Mouse (Mus musculus) kidney, embryonic 16.5 days (tissue): ENCODE data around the gene Selenoi. TPM values are rescaled to one million over a fixed set of nuclear protein-coding genes. Genes with fewer than 3 reads are reported as not detected.
"Not testable (repeated sequence)": the region's sequence is repeated elsewhere in the genome, so short reads cannot be mapped to it uniquely, and the experiment has no call there.

Experiments used
- ATAC-seq: fragments of 200-750 bp; cut with Nextera tagmentation; 2 replicates; pipeline ENCODE4 v1.8.0; 2017; ENCODE audit warnings: moderate TSS enrichment; ENCODE audit not compliant: low FRiP score, low TSS enrichment
- H3K27ac ChIP-seq: fragments of 300-500 bp; sonication (generic); 2 replicates; pipeline ENCODE4 v1.5.1; 2014; ENCODE audit warnings: low read length
- H3K27me3 ChIP-seq: fragments of 300-500 bp; sonication (generic); 2 replicates; pipeline ENCODE4 v1.6.1; 2014; ENCODE audit warnings: low read length, control low read depth, mixed read lengths; ENCODE audit not compliant: insufficient read depth
- H3K36me3 ChIP-seq: fragments of 300-500 bp; sonication (generic); 2 replicates; pipeline ENCODE4 v1.6.1; 2014; ENCODE audit warnings: low read length, control low read depth, mixed read lengths; ENCODE audit not compliant: insufficient read depth
- H3K4me1 ChIP-seq: fragments of 300-500 bp; sonication (generic); 2 replicates; pipeline ENCODE4 v1.6.1; 2014; ENCODE audit warnings: low read length, control low read depth, mixed read lengths; ENCODE audit not compliant: insufficient read depth
- H3K4me2 ChIP-seq: fragments of 300-500 bp; sonication (generic); replicated peaks from 2 replicates; pipeline ENCODE4 v1.6.1; 2014; ENCODE audit warnings: low read depth, low read length
- H3K4me3 ChIP-seq: fragments of 300-500 bp; sonication (generic); 2 replicates; pipeline ENCODE4 v1.5.1; 2014; ENCODE audit warnings: mild to moderate bottlenecking, low read length
- H3K9ac ChIP-seq: fragments of 300-500 bp; sonication (generic); replicated peaks from 2 replicates; pipeline ENCODE4 v1.6.1; 2014; ENCODE audit warnings: low read length
- H3K9me3 ChIP-seq: fragments of 300-500 bp; sonication (generic); 2 replicates; pipeline ENCODE4 v1.6.1; 2016; ENCODE audit warnings: low read length, control low read depth
- WGBS: fragments of 180-500 bp; shearing (Covaris S2); extraction: QIAGEN DNeasy Blood & Tissue Kit; methylation state at CpG from one replicate; pipeline ENCODE4 v1.1.7; 2014; 5-methylcytosine and 5-hydroxymethylcytosine counted together
- polyA plus RNA-seq: library from polyadenylated mRNA; unstranded; fragments of >200 nt; fragmentation: Nextera tagmentation; extraction: Ambion mirVana; gene quantifications from 2 replicates; pipeline ENCODE4 v1.2.1, GENCODE M21; 2015

Selenoi gene
- polyA plus RNA-seq, 1 experiment from 2014 or later = 14.5 TPM

DNA sequence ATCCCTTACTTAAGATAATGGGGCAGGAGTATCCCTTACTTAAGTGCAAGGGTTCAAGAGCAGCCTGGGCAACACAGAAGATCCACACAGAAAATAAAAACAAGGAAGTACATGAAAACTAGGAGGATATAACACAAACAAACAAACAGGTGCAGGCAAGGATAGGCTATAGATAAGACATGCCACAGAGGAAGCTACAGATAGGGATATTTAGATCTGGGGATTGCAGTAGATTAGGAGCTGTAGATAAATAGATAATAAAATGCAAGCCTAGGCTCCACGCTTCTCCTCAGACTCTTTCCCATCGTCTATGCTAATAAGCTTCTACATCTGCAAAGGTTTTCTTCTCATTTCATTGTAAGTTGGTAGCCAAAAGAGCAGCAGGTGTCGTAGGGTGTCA is 27.3 kb upstream of the Selenoi start:
- no peaks in the 10 kb centered on the region; the same call in 1 of the 2 replicates for H3K4me1 ChIP-seq
- no peaks in the 10 kb centered on the region for H3K9me3 ChIP-seq
- H3K27me3 ChIP-seq = no peaks in the 10 kb centered on the region
- no peaks in the 10 kb centered on the region for H3K36me3 ChIP-seq
- H3K4me3 ChIP-seq = no peak overlapping the region
- H3K4me2 ChIP-seq = no peak overlapping the region
- H3K27ac ChIP-seq = no peak overlapping the region
- WGBS = 77% methylated on average over 3 of the region's 3 CpGs
- no peak overlapping the region for H3K9ac ChIP-seq
- ATAC-seq = no peak

DNA sequence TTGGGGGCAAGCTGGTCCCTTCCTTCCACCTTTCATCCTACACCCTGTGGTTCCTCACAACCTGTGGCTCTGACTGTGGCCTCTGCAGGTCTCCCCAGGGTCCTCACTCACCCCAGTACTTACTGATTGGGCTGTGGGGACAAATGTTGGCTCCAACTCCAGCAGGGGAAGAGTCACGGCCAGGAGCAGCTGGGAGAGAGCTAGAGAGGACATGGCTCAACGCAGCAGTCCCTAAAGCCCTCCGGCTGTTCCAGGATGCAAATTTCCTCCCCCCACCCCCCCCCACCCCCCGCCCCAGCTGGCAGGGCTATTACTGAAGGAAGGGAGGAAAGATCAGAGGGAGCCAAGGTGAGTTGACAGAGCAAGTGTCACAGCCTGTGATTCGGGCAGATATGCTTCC is 26.9 kb upstream of the Selenoi start, which contains the start of gene Adgrf3:
Gene Adgrf3, minus strand, starts transcription at position 230 of the 400 bp plus-strand sequence.
- no peak for ATAC-seq
- 13% methylated on average over 5 of the region's 5 CpGs for WGBS
- Histone ChIP-seq H3K9ac (no peak within 1 kb of the TSS), H3K27me3 (no peaks in the 10 kb centered on the region), H3K36me3 (no peaks in the 10 kb centered on the region), H3K4me3 (no peak within 1 kb of the TSS), H3K4me2 (no peak within 1 kb of the TSS), H3K27ac (no peak within 1 kb of the TSS), H3K9me3 (no peaks in the 10 kb centered on the region), H3K4me1 (no peaks in the 10 kb centered on the region; the same call in 1 of the 2 replicates)

DNA sequence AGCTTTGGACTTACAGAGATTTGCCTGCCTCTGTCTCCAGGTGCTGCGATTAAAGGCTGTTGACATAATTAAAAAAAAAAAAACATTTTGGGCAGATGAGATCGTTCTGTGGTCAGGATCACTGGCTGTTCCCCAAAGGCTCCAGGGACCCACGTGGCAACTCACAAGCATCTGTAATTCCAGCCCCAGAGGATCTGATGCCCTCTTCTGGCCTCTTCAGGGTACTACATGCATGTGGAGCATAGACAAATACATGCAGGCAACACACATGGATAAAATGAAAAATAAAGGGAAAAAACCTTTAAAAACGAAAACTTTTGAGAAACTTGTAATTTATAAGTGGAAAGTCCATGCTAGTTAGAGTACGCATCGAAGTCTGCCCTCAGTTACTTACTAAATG is 25.1 kb upstream of the Selenoi start:
- no peak overlapping the region for H3K9ac ChIP-seq
- 74% methylated on average over 6 of the region's 6 CpGs for WGBS
- H3K27me3 ChIP-seq = no peaks in the 10 kb centered on the region
- H3K4me2 ChIP-seq = no peak overlapping the region
- no peaks in the 10 kb centered on the region for H3K9me3 ChIP-seq
- H3K36me3 ChIP-seq = no peaks in the 10 kb centered on the region
- H3K4me3 ChIP-seq = no peak overlapping the region
- no peak overlapping the region for H3K27ac ChIP-seq
- no peaks in the 10 kb centered on the region; the same call in 1 of the 2 replicates for H3K4me1 ChIP-seq
- no peak for ATAC-seq

DNA sequence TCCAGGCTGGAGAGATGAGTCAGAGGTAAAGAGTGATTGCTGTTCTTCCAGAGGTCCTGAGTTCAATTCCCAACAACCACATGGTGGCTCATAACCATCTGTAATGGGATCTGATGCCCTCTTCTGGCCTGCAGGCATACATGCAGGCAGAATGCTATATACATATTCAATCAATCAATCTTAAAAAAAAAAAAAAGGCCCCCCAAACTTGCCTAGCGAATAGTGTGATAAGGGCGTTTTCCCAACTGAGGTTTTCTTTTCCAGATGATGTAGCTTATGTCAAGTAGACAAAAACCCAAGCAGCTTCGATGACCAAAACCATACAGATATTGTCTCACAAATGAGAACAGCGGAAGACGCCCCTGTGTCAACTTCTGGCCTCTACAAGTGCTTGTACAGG is 21.6 kb upstream of the Selenoi start:
- H3K9me3 ChIP-seq, H3K4me1 ChIP-seq, H3K36me3 ChIP-seq, H3K4me2 ChIP-seq, H3K4me3 ChIP-seq, ATAC-seq, H3K9ac ChIP-seq, H3K27ac ChIP-seq, H3K27me3 ChIP-seq: not testable (repeated sequence)
- WGBS = 95% methylated on average over 5 of the region's 5 CpGs

DNA sequence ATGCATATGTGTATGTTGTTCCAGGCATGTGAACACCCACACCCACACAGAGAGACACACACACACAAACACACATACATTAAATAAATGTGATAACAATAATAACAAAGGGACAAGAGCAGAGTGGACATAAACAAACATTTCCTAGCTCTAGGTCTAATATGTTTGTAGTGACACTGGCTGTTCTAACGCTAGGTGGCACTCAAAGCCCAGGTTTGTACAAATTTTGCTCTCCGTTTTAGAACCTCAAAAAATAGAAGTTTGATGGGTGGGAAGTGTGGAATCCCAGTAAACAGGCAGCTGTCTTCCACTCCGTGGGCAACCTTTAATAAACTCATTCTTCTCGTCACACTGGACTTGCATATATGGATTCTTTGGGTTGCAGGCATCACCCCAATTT is 17.5 kb upstream of the Selenoi start:
- WGBS = 13% methylated on average over 4 of the region's 4 CpGs
- no peak for ATAC-seq

DNA sequence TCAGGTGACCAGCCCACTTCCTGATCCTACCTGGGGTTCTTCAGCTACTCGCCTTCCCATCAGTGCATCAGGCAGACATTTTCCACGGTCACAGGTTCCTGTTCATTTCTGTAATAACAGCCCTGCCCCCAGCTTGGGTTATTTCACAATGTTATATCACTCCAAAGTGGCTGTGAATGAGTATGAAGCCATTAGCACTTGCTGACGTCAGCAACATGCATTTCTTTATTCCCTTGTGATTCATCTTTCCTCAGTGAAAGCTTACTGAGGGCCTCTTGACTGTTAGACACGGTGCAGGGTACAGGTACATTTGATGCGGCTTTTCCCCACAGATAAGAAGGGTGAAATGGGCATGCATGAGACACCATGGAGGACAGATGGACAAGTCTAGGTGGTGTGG is 16.4 kb upstream of the Selenoi start:
- no peak for ATAC-seq
- no peak overlapping the region for H3K4me2 ChIP-seq
- H3K4me1 ChIP-seq = no peaks in the 10 kb centered on the region
- H3K27me3 ChIP-seq = no peaks in the 10 kb centered on the region
- H3K36me3 ChIP-seq = no peaks in the 10 kb centered on the region
- no peak overlapping the region for H3K27ac ChIP-seq
- H3K9ac ChIP-seq = no peak overlapping the region
- WGBS = 80% methylated on average over 5 of the region's 5 CpGs
- H3K9me3 ChIP-seq = no peaks in the 10 kb centered on the region
- H3K4me3 ChIP-seq = no peak overlapping the region

More for the DNA sequence above, 17.5 kb upstream of the Selenoi start:
- no peak overlapping the region for H3K9ac ChIP-seq
- H3K27ac ChIP-seq = no peak overlapping the region
- H3K4me1 ChIP-seq = no peaks in the 10 kb centered on the region
- no peak overlapping the region for H3K4me3 ChIP-seq
- H3K4me2 ChIP-seq = no peak overlapping the region
- H3K9me3 ChIP-seq = no peaks in the 10 kb centered on the region
- H3K36me3 ChIP-seq = no peaks in the 10 kb centered on the region
- H3K27me3 ChIP-seq = no peaks in the 10 kb centered on the region

DNA sequence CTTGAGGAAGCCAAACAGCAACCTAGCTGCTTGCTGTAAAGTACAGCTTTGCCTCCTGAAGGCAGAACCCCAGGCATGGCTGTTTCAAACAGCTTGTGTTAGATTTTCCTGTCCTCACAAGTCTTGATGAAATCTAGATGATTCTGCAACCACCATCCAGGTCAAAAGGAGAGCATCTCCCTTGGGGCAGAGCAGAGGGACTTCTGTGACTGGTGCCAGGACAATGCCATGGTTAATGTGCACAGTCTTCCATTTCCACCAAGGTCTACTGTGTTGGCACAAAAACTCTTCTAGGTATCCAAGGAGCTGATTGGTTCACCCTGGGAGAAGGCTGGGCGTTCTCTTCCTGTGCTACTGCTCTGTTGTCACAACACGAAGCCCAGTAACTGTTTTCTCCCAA is 12.7 kb upstream of the Selenoi start:
- no peaks in the 10 kb centered on the region for H3K4me1 ChIP-seq
- H3K27me3 ChIP-seq = no peaks in the 10 kb centered on the region
- no peak for ATAC-seq
- 87% methylated on average over 2 of the region's 2 CpGs for WGBS
- no peaks in the 10 kb centered on the region for H3K9me3 ChIP-seq
- no peak overlapping the region for H3K9ac ChIP-seq
- H3K4me3 ChIP-seq = no peak overlapping the region
- H3K4me2 ChIP-seq = no peak overlapping the region
- peaks cover 7% of the 10 kb centered on the region; the same call in 1 of the 2 replicates for H3K36me3 ChIP-seq
- H3K27ac ChIP-seq = no peak overlapping the region

DNA sequence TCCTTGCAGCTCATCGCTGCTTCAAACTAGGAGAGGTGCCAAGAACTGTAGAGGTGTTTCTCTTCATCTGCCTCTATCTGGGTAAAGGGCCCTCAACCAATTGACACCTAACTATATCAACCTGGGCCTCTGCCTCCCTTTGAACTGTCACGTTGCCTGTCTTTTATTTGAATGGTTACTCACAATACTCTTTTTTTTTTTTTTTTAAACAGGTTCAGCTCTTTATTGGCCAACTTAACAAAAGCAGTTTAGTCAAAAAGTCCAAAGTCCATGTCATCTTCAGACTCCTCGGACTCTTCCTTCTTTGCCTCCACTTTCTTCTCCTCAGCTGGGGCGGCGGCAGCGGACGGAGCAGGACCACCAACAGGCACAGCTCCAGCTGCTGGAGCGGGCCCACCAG is 11.7 kb upstream of the Selenoi start:
- H3K4me2 ChIP-seq = no peak overlapping the region
- H3K27ac ChIP-seq = no peak overlapping the region
- H3K9ac ChIP-seq = no peak overlapping the region
- no peak for ATAC-seq
- H3K4me1 ChIP-seq = no peaks in the 10 kb centered on the region
- H3K27me3 ChIP-seq = no peaks in the 10 kb centered on the region
- H3K4me3 ChIP-seq = no peak overlapping the region
- peaks cover 7% of the 10 kb centered on the region; the same call in 1 of the 2 replicates for H3K36me3 ChIP-seq
- 77% methylated on average over 8 of the region's 8 CpGs for WGBS
- H3K9me3 ChIP-seq = no peaks in the 10 kb centered on the region

DNA sequence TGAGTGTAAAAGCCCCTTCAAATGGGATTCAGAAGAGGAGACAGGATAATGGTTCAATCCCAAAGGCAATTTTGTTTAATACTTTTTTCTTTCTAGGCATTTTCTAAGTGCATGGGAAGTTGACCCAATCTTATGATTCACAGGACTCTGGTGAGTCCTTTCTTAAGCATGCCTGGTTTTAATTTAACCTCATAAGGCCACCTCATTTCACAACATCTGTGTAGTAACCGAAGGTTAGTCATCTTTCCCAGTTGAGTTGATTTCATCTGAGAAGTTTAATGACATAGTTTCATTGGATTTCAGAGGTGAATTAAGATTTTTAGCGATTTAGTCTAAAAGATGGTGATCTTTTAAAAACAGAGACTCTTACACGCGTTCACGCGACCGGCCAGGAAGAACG is 9.7 kb upstream of the Selenoi start:
- no peak overlapping the region for H3K27ac ChIP-seq
- no peaks in the 10 kb centered on the region for H3K4me1 ChIP-seq
- H3K27me3 ChIP-seq = no peaks in the 10 kb centered on the region
- H3K9ac ChIP-seq = no peak overlapping the region
- no peaks in the 10 kb centered on the region for H3K9me3 ChIP-seq
- 99% methylated on average over 8 of the region's 8 CpGs for WGBS
- ATAC-seq = no peak
- H3K36me3 ChIP-seq = peaks cover 7% of the 10 kb centered on the region; the same call in 1 of the 2 replicates
- no peak overlapping the region for H3K4me2 ChIP-seq
- H3K4me3 ChIP-seq = no peak overlapping the region

DNA sequence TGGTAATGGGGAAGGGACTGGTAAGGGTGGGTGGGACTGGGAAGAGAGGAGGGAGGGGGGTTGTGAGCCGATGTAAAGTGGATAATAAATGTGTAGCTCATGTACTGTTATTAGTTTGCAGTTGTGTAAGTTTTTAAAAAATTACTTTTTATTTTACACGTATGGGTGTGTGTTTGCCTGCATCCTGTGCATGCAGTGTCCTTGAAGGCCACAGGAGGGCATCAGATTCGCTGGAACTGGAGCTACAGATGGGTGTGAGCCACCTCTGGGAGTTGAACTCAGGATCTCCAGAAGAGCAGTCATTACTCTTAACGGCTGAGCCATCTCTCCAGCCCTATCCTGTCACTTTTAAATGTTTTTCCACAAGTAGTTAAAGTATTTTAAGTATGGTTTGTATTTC is 1.5 kb upstream of the Selenoi start:
- 91% methylated on average over 4 of the region's 4 CpGs for WGBS
- H3K9me3 ChIP-seq = peaks cover 11% of the 10 kb centered on the region
- no peaks in the 10 kb centered on the region for H3K27me3 ChIP-seq
- H3K4me1 ChIP-seq = peaks cover 21% of the 10 kb centered on the region
- no peak overlapping the region for H3K4me2 ChIP-seq
- ATAC-seq = no peak
- no peak overlapping the region for H3K27ac ChIP-seq
- no peak overlapping the region for H3K4me3 ChIP-seq
- no peak overlapping the region for H3K9ac ChIP-seq
- peaks cover 11% of the 10 kb centered on the region; the same call in 1 of the 2 replicates for H3K36me3 ChIP-seq
